ENCODE assay signal across 8 mouse cellular contexts in genomic region chr1:63178308-63178707, GRCm38 (mm10). TPM values are rescaled to one million over a fixed set of nuclear protein-coding genes. Genes with fewer than 3 reads are reported as not detected.
DNase-seq lines count a peak whose midpoint lies in the region; ATAC-seq and TF ChIP-seq lines count a peak whose summit lies in the region.
"Had no signal": no experiment of that assay in that cellular context is flagged by ENCODE, and none has a peak within 500 bp of the region (broad histone marks: within the 10 kb centered on the region; RNA-seq: fewer than 3 reads in every experiment).

No protein-coding gene starts in this region.

- no peak for TF ChIP-seq POLR2A in lung, adult 2 months (IDR thresholded peaks at IDR 0.05; ENCODE audit: borderline replicate concordance, extremely low read depth, low read depth, low read length)

- TF ChIP-seq CTCF in lung, adult 2 months (IDR thresholded peaks at IDR 0.05; ENCODE audit: insufficient read depth, low read length), result no peak

- H3K4me3 ChIP-seq in lung, embryonic 16.5 days (ENCODE audit: low read length), result peak overlapping the region; percentile 67
- no peak overlapping the region for H3K4me3 ChIP-seq in lung, adult 2 months (replicated peaks; ENCODE audit: extremely low read depth, low read depth, low read length)
- H3K4me3 ChIP-seq in forebrain, embryonic 11.5 days (ENCODE audit: low read depth, low read length), result peak overlapping the region; percentile 77; the same call in 1 of the 2 replicates
- H3K4me3 ChIP-seq in liver, embryonic 12.5 days, result peak overlapping the region; percentile 95

- H3K27ac ChIP-seq in lung, embryonic 16.5 days (ENCODE audit: low read length), result no peak overlapping the region
- H3K27ac ChIP-seq in forebrain, embryonic 11.5 days (ENCODE audit: low read depth, low read length), result no peak overlapping the region
- H3K27ac ChIP-seq in liver, embryonic 12.5 days, result peak overlapping the region; percentile 87

- 41% methylated on average over 3 of the region's 3 CpGs for WGBS in lung, embryonic 16.5 days
- WGBS in lung, adult 2 months, result 61% methylated on average over 3 of the region's 3 CpGs
- 89% methylated on average over 3 of the region's 3 CpGs for WGBS in forebrain, embryonic 11.5 days
- WGBS in liver, embryonic 12.5 days (ENCODE audit: insufficient replicate concordance), result 44% methylated on average over 3 of the region's 3 CpGs

- no peak for DNase-seq in lung, adult 2 months
- no peak for DNase-seq in forebrain, embryonic 11.5 days (ENCODE audit: low spot score)
- no peak for DNase-seq in frontal cortex, postnatal 36 days (ENCODE audit: low spot score in 2 of 2)
- DNase-seq in adrenal gland, adult (ENCODE audit: inconsistent age in 2 of 2, low spot score in 1 of 2), result no peak
- no peak for DNase-seq in frontal cortex, postnatal 14 days (ENCODE audit: low spot score in 2 of 2)
- DNase-seq: kidney, adult 18-20 months had no signal

- H3K36me3 ChIP-seq in lung, embryonic 16.5 days (ENCODE audit: control insufficient read depth, insufficient read depth, low read length), result peaks cover 14% of the 10 kb centered on the region
- H3K36me3 ChIP-seq in forebrain, embryonic 11.5 days (ENCODE audit: control insufficient read depth, insufficient read depth, low read length), result peaks cover 3% of the 10 kb centered on the region; the same call in 1 of the 2 replicates
- H3K36me3 ChIP-seq in liver, embryonic 12.5 days, result peaks cover 41% of the 10 kb centered on the region

- H3K9me3 ChIP-seq in lung, embryonic 16.5 days (ENCODE audit: control insufficient read depth, low read length), result no peaks in the 10 kb centered on the region
- no peaks in the 10 kb centered on the region for H3K9me3 ChIP-seq in forebrain, embryonic 11.5 days (ENCODE audit: control insufficient read depth, low read length)
- H3K9me3 ChIP-seq in liver, embryonic 12.5 days (replicated peaks), result no peaks in the 10 kb centered on the region

- no peaks in the 10 kb centered on the region for H3K27me3 ChIP-seq in lung, embryonic 16.5 days (ENCODE audit: control insufficient read depth, insufficient read depth, low read depth, low read length)
- no peaks in the 10 kb centered on the region for H3K27me3 ChIP-seq in forebrain, embryonic 11.5 days (ENCODE audit: control insufficient read depth, insufficient read depth, low read length)
- no peaks in the 10 kb centered on the region for H3K27me3 ChIP-seq in liver, embryonic 12.5 days (replicated peaks)

- peak overlapping the region; percentile 87 for H3K4me2 ChIP-seq in lung, embryonic 16.5 days (ENCODE audit: low read depth, low read length)
- peak overlapping the region; percentile 89; the same call in 1 of the 2 replicates for H3K4me2 ChIP-seq in forebrain, embryonic 11.5 days (ENCODE audit: low read depth, low read length, severe bottlenecking)
- peak overlapping the region; percentile 87 for H3K4me2 ChIP-seq in liver, embryonic 12.5 days

- ATAC-seq in lung, embryonic 16.5 days (ENCODE audit: low read depth), result no peak
- no peak for ATAC-seq in forebrain, embryonic 11.5 days (replicated peaks; ENCODE audit: low FRiP score)
- ATAC-seq in liver, embryonic 12.5 days, result no peak

- H3K4me1 ChIP-seq in lung, embryonic 16.5 days (replicated peaks; ENCODE audit: control insufficient read depth, insufficient read depth, low read length), result peaks cover 18% of the 10 kb centered on the region
- H3K4me1 ChIP-seq in lung, adult 2 months (ENCODE audit: control insufficient read depth, insufficient read depth, low read length), result peaks cover 16% of the 10 kb centered on the region
- H3K4me1 ChIP-seq in forebrain, embryonic 11.5 days (replicated peaks; ENCODE audit: control insufficient read depth, insufficient read depth, low read length), result peaks cover 14% of the 10 kb centered on the region
- peaks cover 33% of the 10 kb centered on the region for H3K4me1 ChIP-seq in liver, embryonic 12.5 days

- peak overlapping the region; percentile 98; the same call in 1 of the 2 replicates for H3K9ac ChIP-seq in lung, embryonic 16.5 days (ENCODE audit: low read length)
- peak overlapping the region; percentile 86; the same call in 1 of the 2 replicates for H3K9ac ChIP-seq in forebrain, embryonic 11.5 days (ENCODE audit: low read length)
- H3K9ac ChIP-seq in liver, embryonic 12.5 days, result peak overlapping the region; percentile 96

RNA-seq across cellular contexts. Expression of gene Ndufs1, which starts 1.7 kb away (rescaled TPM):
- 123 and 131 TPM in 2 replicates for polyA plus RNA-seq in lung, embryonic 16.5 days (2015; fragmentation: Nextera tagmentation; extraction: Ambion mirVana)
- 17.8 and 29.6 TPM in 2 replicates for polyA plus RNA-seq in lung, adult 2 months (2012; rRNA removed)
- 136 and 137 TPM in 2 replicates for polyA plus RNA-seq in forebrain, embryonic 11.5 days (2014; fragmentation: Nextera tagmentation; extraction: Ambion mirVana)
- 133 and 137 TPM in 2 replicates for polyA plus RNA-seq in liver, embryonic 12.5 days (2016; fragmentation: Nextera tagmentation; extraction: Ambion mirVana)

RNA-seq across cellular contexts. Expression of gene Eef1b2, which starts 1.7 kb away (rescaled TPM):
- polyA plus RNA-seq in lung, embryonic 16.5 days (2015; fragmentation: Nextera tagmentation; extraction: Ambion mirVana), result 461 and 480 TPM in 2 replicates
- polyA plus RNA-seq in lung, adult 2 months (2012; rRNA removed), result 192 and 217 TPM in 2 replicates
- 502 and 538 TPM in 2 replicates for polyA plus RNA-seq in forebrain, embryonic 11.5 days (2014; fragmentation: Nextera tagmentation; extraction: Ambion mirVana)
- 388 and 395 TPM in 2 replicates for polyA plus RNA-seq in liver, embryonic 12.5 days (2016; fragmentation: Nextera tagmentation; extraction: Ambion mirVana)

RNA-seq across cellular contexts. Expression of gene Gpr1, which starts 36.0 kb away (rescaled TPM):
- polyA plus RNA-seq in lung, embryonic 16.5 days (2015; fragmentation: Nextera tagmentation; extraction: Ambion mirVana), result not detected in 2 replicates
- polyA plus RNA-seq in lung, adult 2 months (2012; rRNA removed), result 0.06 TPM in 2 replicates
- polyA plus RNA-seq in forebrain, embryonic 11.5 days (2014; fragmentation: Nextera tagmentation; extraction: Ambion mirVana), result 0.35 TPM in 1 of 2 replicates, not detected in the other
- polyA plus RNA-seq in liver, embryonic 12.5 days (2016; fragmentation: Nextera tagmentation; extraction: Ambion mirVana), result 0.08 TPM in 1 of 2 replicates, not detected in the other
